Mouse (Mus musculus) macrophage (primary cell): ENCODE results near the gene Vps13c. TPM values are rescaled to one million over a fixed set of nuclear protein-coding genes. Genes with fewer than 3 reads are reported as not detected.

ENCODE experiments used
- H3K27ac ChIP-seq: fragments of 350-480 bp; formaldehyde crosslinking; 2 replicates; pipeline ENCODE4 v1.9.0; 2021
- H3K36me3 ChIP-seq: fragments of 350-480 bp; formaldehyde crosslinking; 2 replicates; pipeline ENCODE4 v1.9.0; 2021; ENCODE audit errors: inconsistent target
- H3K4me3 ChIP-seq: fragments of 350-480 bp; formaldehyde crosslinking; 2 replicates; pipeline ENCODE4 v1.9.0; 2021; ENCODE audit errors: inconsistent target
- H3K79me2 ChIP-seq: fragments of 350-480 bp; formaldehyde crosslinking; 2 replicates; pipeline ENCODE4 v1.9.0; 2021; ENCODE audit errors: inconsistent target
- WGBS: methylation state at CpG from one replicate; pipeline ENCODE4 v1.1.7; 2026; ENCODE audit warnings: inconsistent platforms; ENCODE audit not compliant: missing documents; 5-methylcytosine and 5-hydroxymethylcytosine counted together
- polyA plus RNA-seq: library from polyadenylated mRNA; stranded (reverse); fragments of 250-400 nt; gene quantifications from 3 replicates; pipeline ENCODE4 v1.2.4, GENCODE M21; 2018; ENCODE audit warnings: inconsistent platforms
- total RNA-seq, 78 experiments: library from RNA; depleted of rRNA; stranded (reverse); fragments of 250-400 nt; gene quantifications; 1 replicate in 9 of 78; 2 replicates in 24 of 78; 3 replicates in 43 of 78; 4 replicates in 2 of 78; pipeline ENCODE4 v1.2.4; 2018; ENCODE audit warnings: inconsistent platforms in 56 of 78

Gene Vps13c
- total RNA-seq (2018; cell fraction: chromatin; rRNA removed): 100 to 1,000 TPM in 21 of 26 experiments, 10 to 100 TPM in 5; 32.7 to 447 (median 280) TPM
- 10 to 100 TPM; 23.9 to 75.6 (median 46.1) TPM for total RNA-seq (2018; cell fraction: cytosol; rRNA removed)
- total RNA-seq (2018; cell fraction: nucleus; rRNA removed): 100 to 1,000 TPM in 20 of 26 experiments, 10 to 100 TPM in 6; 32.9 to 256 (median 140) TPM
- polyA plus RNA-seq: 26.6 to 52.6 TPM (median 28.0 TPM) in 3 replicates

DNA sequence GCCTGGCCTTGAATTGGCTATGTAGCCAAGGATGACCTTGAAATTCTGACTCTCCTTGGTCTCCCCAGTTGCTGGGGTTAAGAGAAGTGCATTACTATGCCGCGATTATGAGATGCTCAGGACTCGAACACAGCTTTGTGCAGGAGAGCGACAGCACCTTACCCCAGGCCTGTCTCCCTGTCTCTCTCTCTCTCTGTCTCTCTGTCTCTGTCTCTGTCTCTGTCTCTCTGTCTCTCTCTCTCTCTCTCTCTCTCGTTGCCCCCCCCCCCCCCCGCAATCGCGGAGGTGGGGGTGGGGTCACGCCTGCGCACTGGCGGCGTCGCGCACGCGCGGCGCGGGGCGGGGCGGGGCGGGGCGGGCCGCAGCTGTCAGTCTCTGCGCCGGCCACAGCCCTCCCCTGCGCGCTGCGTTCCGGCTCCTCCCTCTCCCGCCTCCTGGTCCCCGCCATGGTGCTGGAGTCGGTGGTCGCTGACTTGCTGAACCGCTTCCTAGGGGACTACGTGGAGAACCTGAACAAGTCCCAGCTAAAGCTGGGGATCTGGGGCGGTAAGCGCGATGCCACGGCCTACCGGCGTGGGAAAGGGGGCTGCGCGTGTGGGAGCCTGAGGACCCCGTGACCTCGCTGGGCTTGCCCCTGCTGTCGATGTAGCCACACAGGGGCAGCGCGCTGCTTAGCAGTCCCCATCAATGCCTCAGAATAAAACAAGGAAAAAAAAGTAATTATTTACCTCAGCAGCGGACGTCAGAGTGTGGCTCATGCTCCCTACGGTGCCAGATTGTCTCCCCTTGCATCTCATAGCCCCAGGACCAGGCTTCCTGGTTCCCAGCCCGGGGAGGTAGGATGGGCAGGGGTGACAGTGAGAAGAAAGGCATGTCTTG is at the start of gene Vps13c:
Vps13c (plus strand) TSS at position 416 of the 879 bp plus-strand sequence.
- Histone ChIP-seq H3K27ac (peak within 1 kb of the TSS; percentile 92), H3K36me3 (no peaks in the 10 kb centered on the region), H3K79me2 (peaks cover 45% of the 10 kb centered on the region), H3K4me3 (peak within 1 kb of the TSS; percentile 97)
- WGBS: 2% methylated on average over 26 of the region's 53 CpGs

DNA sequence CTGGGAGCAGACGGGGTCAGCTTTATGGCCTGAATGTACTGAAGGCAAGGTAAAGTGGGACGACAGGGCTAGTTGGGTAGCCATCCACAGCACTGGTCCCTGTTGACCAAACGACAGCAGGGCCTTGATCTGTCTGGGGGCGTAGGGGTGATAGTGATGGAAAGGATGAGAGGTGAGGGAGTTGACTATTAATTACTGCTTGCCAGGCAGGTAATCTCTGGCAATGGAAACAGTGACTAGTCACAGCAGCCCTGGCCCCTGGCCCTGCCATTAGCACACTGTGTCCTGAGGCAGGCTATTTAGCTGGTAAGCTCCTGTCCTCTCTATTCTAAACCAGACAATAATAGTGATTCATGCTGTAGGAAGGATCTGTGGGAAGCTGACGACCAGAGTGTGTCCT is 47.8 kb upstream of the Vps13c start:
- Histone ChIP-seq H3K4me3 (no peak overlapping the region), H3K36me3 (no peaks in the 10 kb centered on the region), H3K27ac (no peak overlapping the region), H3K79me2 (no peaks in the 10 kb centered on the region)
- 85% methylated on average over 5 of the region's 5 CpGs for WGBS

DNA sequence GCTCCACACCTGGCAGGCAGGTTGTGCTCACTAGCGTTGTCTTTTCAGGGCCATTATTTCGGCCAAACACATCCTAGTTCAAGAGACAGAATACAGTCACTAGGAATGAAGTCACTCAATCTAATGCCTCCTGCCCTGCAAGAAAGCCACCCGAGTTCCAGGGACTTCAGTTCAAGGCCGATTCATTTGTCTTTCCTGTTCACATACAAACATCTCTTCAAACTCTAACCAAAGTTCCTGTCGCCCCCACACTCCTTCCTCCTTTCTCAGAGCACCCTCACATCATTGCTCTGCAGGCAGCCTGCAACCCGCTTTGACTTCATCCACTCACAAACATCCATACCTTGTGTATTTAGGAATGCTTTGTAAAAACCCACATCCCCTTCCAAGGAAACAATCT is 46.7 kb upstream of the Vps13c start:
- Histone ChIP-seq H3K27ac (no peak overlapping the region), H3K4me3 (no peak overlapping the region), H3K79me2 (no peaks in the 10 kb centered on the region), H3K36me3 (no peaks in the 10 kb centered on the region)
- whole genome bisulfite sequencing: 21% methylated on average over 6 of the region's 6 CpGs

GRCm38 (mm10) chr9:67794216-67794615 is 46.0 kb upstream of the Vps13c start:
- H3K79me2 ChIP-seq: no peaks in the 10 kb centered on the region
- 71% methylated on average over 1 of the region's 1 CpGs for WGBS
- no peak overlapping the region for H3K4me3 ChIP-seq
- no peak overlapping the region for H3K27ac ChIP-seq
- no peaks in the 10 kb centered on the region for H3K36me3 ChIP-seq

GRCm38 (mm10) chr9:67794668-67795067 is 45.5 kb upstream of the Vps13c start:
- 91% methylated on average over 4 of the region's 4 CpGs for WGBS

DNA sequence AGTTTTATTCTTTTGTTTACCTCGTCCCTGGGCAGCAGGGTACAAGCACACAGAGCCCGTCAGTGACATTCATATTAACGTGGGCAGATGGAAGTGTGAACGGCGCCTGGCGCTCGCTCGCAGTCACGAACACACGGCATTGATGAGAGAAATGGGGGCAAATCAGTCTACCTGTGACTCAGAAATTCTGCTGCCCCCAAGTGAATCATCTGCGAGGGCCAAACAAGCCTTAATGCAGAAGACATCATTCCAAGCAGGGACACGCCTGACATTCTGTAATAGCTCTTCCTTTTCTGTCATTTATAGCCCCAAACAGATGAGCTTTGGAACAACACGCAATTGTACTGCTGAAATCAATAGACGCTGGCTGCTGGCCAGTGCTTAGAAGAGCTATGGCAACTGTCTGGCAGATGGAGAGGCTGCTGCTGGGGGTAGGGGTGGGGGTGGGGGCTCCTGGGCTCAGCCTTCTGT is 45.0 kb upstream of the Vps13c start:
- Histone ChIP-seq H3K36me3 (no peaks in the 10 kb centered on the region), H3K27ac (no peak overlapping the region), H3K79me2 (no peaks in the 10 kb centered on the region), H3K4me3 (no peak overlapping the region)
- 91% methylated on average over 14 of the region's 14 CpGs for WGBS

More at GRCm38 (mm10) chr9:67794668-67795067, 45.5 kb upstream of the Vps13c start:
- H3K27ac ChIP-seq: no peak overlapping the region
- no peak overlapping the region for H3K4me3 ChIP-seq
- H3K36me3 ChIP-seq: no peaks in the 10 kb centered on the region
- H3K79me2 ChIP-seq: no peaks in the 10 kb centered on the region

GRCm38 (mm10) chr9:67799078-67799819 is 40.9 kb upstream of the Vps13c start:
- H3K36me3 ChIP-seq: no peaks in the 10 kb centered on the region
- H3K27ac ChIP-seq: no peak overlapping the region
- WGBS: 53% methylated on average over 14 of the region's 14 CpGs
- H3K4me3 ChIP-seq: no peak overlapping the region
- H3K79me2 ChIP-seq: no peaks in the 10 kb centered on the region

GRCm38 (mm10) chr9:67802241-67802640 is 38.0 kb upstream of the Vps13c start:
- 37% methylated on average over 6 of the region's 6 CpGs for WGBS
- Histone ChIP-seq H3K79me2 (no peaks in the 10 kb centered on the region), H3K27ac (no peak overlapping the region), H3K4me3 (no peak overlapping the region), H3K36me3 (no peaks in the 10 kb centered on the region)

GRCm38 (mm10) chr9:67807000-67807399 is 33.2 kb upstream of the Vps13c start:
- WGBS: 86% methylated on average over 5 of the region's 5 CpGs
- no peaks in the 10 kb centered on the region for H3K79me2 ChIP-seq
- H3K27ac ChIP-seq: no peak overlapping the region
- H3K36me3 ChIP-seq: no peaks in the 10 kb centered on the region
- H3K4me3 ChIP-seq: no peak overlapping the region

DNA sequence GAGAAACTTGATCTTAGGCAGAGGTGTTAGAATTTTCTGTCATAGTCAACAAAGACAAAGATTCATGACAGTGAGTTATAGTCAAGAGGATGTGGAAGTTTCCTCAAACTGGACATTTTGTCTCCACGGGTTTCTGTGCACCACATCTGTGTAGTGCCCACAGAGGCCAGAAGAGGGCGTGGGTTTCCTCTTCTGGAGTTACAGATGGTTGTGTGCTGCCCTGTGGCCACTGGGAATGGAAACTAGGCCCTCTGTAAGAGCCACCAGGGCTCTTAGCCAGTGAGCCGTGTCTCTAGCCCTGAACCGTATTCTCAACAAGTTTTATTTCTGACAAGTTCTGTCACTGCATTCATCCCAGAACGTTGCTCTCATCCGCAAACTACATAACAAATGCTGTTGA is 29.7 kb upstream of the Vps13c start:
- H3K79me2 ChIP-seq: no peaks in the 10 kb centered on the region
- no peak overlapping the region for H3K27ac ChIP-seq
- no peak overlapping the region for H3K4me3 ChIP-seq
- H3K36me3 ChIP-seq: no peaks in the 10 kb centered on the region
- 77% methylated on average over 4 of the region's 6 CpGs for WGBS

DNA sequence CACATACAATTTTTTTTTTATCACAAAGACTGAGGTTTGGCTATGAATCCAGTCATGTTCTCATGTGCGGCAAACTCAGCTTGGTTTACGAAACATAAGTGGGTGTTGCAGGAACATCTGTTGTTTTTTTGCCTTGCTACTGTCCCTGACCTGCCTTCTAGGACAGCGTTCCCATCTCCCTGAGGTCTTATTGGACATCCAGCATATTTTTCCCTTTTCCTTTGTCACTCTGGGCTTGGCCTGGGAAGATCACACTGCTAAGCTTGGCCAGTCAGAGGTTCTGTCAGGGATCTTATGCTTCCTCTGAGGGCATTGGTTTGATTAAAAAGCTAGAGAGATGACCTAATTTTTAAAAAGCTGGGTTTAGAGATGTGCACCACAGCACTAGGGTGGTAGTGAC is 29.1 kb upstream of the Vps13c start:
- WGBS: 92% methylated on average over 2 of the region's 3 CpGs
- H3K79me2 ChIP-seq: no peaks in the 10 kb centered on the region
- no peak overlapping the region for H3K4me3 ChIP-seq
- no peak overlapping the region for H3K27ac ChIP-seq
- H3K36me3 ChIP-seq: no peaks in the 10 kb centered on the region

- WGBS: 90% methylated on average over 4 of the region's 4 CpGs
These were observed 27.0 kb upstream of the Vps13c start for GRCm38 (mm10) chr9:67813171-67813570.

DNA sequence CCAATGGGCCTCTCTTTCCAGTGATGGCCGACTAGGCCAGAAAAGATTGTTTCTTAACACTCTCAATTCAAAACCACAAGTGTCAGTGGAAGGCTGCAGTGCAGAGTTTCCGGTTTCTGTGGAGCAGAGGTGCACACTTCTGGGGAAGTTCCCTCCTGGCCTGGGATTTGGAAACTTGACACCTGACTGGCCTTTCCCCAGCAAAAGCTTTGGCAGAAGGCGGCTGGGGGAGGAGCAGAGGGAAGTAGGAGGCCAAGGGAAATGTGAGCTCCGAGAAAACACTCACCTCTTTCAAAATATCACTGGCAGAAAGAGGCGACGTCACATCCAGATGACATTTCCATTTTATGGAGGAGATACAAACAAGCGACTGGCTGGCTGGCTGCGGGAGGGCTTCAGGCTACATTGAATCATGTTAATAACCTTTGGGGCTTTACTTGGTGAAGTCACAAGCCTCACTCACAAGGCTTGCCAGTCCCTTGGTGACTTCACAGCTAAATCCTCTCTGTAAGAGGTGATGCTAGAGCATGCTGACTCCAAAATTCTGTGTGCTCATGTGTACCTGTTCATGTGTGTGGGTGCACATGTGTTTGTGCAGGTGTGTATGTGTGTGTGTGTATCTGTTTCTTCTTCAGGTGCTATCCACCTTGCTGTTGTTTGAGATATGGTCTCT is 26.4 kb upstream of the Vps13c start:
- no peak overlapping the region for H3K27ac ChIP-seq
- WGBS: 2% methylated on average over 8 of the region's 8 CpGs

More at GRCm38 (mm10) chr9:67813171-67813570, 27.0 kb upstream of the Vps13c start:
- Histone ChIP-seq H3K36me3 (no peaks in the 10 kb centered on the region), H3K27ac (no peak overlapping the region), H3K4me3 (no peak overlapping the region), H3K79me2 (no peaks in the 10 kb centered on the region)

More for the DNA sequence above, 26.4 kb upstream of the Vps13c start:
- Histone ChIP-seq H3K79me2 (no peaks in the 10 kb centered on the region), H3K36me3 (no peaks in the 10 kb centered on the region), H3K4me3 (no peak overlapping the region)
